Mouse (Mus musculus) kidney, postnatal 14 days (tissue): ENCODE measurements around the gene Fam222b.

Experiments used
- DNase-seq: peaks from one replicate; pipeline ENCODE4 v3.0.0; 2022; ENCODE audit warnings: mixed read lengths

Fam222b gene

GRCm38 (mm10) chr11:78138023-78138422 is 43.6 kb downstream of the Fam222b start:
- no peak for DNase-seq

- DNase-seq, result no peak
These were observed 46.2 kb downstream of the Fam222b start for GRCm38 (mm10) chr11:78140665-78141064.

- no peak for DNase-seq
These were observed 49.1 kb downstream of the Fam222b start for GRCm38 (mm10) chr11:78143520-78143919.

DNA sequence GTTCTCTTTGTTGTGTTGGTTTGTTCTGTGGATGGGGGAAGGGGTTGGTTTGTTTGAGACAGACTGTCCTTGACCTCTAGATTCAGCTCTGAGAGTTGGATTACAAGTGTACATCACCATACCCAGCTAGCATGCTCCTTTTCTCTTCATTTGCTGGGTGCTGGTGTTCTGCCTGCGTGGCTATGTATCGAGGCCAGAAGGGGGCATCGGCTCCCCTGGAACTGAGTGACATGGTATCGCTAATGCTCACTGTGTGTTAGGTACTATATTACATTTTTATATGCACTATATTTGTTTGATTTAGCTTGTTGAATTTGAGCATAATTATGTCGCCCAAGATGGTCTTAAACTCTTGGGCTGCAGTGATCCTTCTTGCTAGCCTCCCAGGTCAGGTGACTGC is 51.7 kb downstream of the Fam222b start:
- no peak for DNase-seq

- DNase-seq, result no peak
These were observed 52.5 kb downstream of the Fam222b start for GRCm38 (mm10) chr11:78146707-78147543.

DNA sequence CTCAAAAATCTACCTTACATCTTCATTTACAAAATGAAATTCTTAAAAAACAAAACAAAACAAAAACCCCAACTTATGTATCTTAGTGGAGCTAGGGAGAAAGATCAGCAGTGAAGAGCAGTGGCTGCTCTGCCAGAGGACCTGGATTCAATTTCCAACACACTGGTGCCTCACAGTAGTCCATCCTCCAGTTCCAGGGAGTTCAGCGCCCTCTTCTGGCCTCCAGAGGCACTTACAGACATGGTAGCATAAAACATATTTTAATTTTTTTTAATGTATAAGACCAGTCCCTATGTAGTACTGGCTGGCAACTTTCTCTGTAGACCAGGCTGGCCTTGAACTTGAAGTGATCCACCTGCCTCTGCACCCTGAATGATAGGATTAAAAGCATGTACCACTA is 56.7 kb downstream of the Fam222b start:
- DNase-seq, result no peak

- DNase-seq, result peak; percentile 72
These were observed 58.1 kb downstream of the Fam222b start for GRCm38 (mm10) chr11:78152299-78153231.

DNA sequence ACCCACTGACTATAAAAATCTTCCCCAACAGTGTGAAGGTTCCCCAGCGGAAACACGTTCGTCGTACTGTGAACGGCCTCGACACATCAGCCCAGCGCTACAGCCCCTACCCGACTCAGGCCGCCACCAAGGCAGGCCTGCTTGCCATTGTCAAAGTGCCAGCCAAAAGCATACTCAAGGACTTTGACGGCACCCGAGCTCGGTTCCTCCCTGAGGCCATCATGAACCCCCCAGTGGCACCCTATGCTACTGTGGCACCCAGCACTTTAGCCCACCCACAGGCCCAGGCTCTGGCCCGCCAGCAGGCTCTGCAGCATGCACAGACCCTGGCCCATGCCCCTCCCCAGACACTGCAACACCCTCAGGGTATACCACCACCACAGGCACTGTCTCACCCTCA is 59.3 kb downstream of the Fam222b start:
- DNase-seq, result no peak

DNA sequence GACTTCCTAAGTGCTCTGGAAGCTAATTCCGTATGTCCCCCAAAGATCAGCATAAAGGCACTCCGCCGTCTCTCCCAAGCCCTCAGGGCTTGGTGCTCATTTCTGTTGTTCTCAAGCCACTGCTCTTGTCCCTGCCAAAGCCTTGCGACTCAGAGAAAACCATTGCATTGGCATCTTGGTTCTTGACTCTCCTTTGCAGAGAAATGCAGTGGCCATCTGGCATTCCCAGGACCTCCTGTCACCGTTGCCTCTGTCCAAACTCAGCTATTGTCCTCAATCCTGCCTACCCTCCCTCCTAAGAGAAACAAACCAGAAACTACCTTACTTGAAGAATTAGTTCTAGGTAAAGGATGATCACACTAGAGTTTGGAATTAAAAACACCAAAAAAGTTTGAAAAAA is 61.2 kb downstream of the Fam222b start:
- no peak for DNase-seq

DNA sequence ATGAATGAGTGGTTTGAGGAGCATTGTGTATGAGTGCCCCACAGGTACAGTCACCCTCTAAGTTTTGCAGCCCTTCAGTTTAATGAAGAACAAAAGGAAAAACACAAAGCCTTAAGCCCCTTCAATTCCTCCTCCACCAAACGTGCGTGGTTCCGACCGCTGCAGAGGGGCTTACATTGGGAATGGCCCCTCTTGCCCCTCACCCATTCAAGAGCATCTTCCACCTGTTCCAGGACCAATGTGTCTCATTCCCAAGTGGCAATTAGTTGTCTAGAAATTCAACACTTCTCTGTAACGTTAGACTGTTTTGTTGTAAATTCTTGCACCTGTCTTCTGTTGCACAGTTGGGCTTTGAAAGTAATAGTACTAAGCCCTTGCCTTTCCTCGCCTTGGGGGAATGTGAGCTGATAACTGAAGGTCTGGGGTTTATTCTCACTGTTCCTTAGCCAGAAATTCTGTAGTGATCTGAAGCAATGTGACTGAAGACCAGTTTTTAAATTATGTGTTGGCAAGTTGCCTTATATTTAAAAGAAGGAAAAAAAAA is 61.8 kb downstream of the Fam222b start:
- DNase-seq, result no peak

DNA sequence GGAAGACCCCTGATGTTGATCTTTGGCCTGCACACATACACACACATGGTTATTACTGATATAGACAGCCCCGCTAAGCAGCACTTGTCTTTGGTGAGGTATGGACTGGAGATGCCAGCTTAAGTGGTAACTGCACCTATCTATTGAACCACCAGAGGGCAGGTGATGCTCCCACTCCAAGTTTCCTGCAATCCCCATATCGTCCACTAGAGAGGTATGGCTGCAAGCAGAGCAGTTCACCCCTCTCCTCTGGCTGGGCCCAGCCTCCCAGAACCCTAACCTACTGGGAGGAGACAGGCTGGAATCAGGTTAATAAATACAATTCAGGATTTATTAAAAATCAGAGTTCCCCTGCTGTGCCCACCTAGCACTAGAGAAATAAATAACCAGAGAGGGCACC is 64.6 kb downstream of the Fam222b start:
- peak; percentile 91 for DNase-seq

DNA sequence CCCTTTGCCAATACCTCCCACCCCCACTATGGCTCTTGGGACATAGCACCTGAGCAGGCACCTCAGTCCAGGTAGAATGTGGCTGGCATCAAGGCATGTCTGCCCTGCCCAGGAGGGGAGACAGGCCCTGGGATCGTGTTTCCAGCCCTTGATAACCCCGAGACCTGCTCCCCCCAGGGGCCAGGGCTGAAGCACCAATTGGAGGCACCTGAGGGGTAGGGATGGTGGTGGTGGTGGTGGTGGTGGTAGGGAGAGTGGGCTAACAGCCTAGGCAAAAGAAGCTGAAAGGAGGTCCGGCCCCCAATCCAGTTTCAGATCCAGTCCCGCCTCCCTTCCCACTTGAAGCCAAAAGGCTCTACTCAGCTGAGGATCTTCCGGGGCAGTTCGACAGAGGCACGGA is 65.1 kb downstream of the Fam222b start:
- DNase-seq, result no peak

DNA sequence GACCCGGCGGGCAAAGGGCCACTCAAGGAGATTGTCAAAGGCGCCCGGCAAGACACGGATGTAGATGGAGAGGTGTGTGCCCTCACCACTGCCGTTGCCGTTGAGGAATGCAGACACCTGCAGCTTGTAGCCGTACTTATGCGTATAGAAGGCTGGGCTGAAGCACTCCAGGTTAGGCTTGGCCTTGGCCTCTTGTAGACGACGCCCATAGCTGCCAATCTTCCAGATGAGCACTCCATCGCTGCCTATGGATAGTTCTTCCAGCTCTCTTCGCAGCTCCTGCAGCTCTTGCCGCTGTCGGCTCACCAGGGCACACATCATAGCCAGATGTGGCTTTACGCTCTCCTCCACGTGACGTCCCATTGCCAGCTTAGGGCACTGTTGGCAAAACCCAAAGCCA is 65.7 kb downstream of the Fam222b start:
- DNase-seq, result no peak

- DNase-seq, result no peak
These were observed 66.2 kb downstream of the Fam222b start for GRCm38 (mm10) chr11:78160675-78161074.

GRCm38 (mm10) chr11:78161169-78161568 is 66.7 kb downstream of the Fam222b start:
- no peak for DNase-seq

DNA sequence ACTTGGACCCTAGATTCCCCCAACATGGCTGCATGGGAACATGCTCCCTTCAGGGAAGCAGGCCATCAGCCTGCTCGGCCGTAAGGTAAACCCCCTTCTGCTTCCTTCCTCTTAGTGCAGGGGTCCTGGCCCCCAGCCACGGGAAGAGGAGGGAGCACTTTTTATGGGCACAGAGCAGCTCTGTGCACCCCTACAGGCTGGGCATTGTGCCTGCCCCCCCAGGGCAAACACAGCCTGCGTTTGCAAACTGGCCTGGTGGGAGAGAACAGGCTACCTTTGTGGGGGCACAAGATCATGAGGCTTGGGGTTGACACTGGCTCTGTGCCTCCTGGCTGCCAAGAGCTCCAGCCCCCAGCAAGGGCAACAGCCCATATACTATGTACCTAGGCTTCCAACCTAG is 67.5 kb downstream of the Fam222b start:
- no peak for DNase-seq

DNA sequence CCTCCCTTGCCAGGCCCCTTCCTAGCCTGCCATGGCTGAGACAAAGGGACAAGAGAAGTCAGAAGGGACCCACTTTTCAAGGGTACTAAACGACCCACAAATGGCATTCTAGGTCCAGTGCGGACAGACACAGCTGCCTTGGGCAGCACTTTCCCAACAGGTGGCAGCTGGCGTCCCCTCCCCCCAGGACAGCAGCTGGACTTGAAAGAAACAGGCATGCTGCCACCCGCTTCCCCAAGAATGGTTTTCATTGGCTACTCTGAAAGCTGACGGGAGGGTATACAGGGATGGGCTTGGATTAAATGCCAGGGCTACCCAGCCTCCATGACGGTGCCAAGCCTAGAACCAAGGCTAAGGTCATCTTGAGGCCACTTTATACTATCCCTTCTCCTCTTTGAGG is 68.0 kb downstream of the Fam222b start:
- DNase-seq, result peak; percentile 50

DNA sequence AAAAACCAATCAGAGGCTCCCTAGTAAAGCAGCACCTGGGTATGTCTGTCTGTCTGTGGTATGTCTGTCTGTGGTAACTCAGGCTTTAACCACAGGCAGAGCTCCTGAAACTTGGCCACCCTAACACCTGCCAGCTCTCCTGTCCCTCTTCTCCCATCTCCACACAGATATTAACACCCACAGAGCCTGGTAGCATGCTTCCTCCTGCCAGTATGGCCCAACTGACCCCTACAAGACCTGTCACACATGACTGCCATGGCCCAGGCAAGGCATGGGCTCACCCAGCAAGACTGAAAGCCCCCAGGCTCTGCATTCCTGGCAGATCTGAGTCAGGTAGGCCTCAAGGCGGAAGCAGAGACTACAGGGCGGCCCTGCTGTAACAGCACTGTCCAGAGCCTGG is 68.6 kb downstream of the Fam222b start:
- no peak for DNase-seq

DNA sequence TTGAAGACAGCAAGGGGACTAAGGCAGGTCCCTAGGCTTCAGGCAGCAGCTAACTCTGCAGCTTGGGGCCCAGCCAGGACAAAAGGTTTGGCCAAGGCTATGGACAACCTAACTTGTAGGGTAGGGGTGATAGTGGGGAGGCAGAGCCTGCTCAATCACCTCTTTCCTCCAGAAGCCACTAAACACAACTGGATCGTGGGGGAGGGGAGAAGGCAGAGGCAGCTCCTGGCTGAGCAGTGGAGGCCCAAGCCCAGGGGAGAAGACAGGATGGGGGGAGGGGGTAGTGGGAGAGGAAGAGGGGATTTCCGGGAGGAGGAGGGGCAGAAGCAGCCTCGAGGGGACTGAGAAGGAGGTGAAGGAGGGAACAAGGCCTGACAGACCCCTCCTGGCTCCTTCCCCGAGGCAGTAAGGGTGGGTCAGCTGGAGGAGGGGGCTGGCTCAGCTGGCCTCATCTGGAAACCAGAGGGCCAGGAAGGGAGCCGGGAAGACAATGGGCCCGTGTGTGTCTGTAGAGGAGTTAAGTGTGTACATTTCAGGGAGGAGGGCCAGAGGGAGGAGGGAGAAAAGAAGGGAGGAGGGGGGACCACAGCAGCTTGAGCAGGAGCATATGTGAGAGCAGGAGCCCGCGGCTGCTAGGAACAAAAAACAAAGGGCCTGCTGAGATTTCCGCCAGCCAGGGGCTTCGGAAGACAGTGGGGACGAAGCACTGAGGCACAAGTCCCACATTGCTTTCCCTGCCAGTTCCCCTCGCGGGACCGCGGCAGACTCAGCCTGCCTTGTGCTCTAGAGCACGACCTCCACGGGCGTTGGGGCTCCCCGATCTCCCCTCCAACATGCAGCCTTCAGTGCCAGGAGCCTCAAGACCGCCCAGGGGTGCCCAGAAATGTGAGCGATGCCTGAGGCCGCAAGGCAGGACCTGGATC is 69.5 kb downstream of the Fam222b start:
- peak; percentile 83 for DNase-seq

- DNase-seq, result peak; percentile 49
These were observed 70.1 kb downstream of the Fam222b start for GRCm38 (mm10) chr11:78164604-78164923.

- peak; percentile 95 for DNase-seq
These were observed 70.7 kb downstream of the Fam222b start, which contains the start of gene Traf4 for GRCm38 (mm10) chr11:78164924-78165760. Traf4 (minus strand) TSS chr11:78165589.

DNA sequence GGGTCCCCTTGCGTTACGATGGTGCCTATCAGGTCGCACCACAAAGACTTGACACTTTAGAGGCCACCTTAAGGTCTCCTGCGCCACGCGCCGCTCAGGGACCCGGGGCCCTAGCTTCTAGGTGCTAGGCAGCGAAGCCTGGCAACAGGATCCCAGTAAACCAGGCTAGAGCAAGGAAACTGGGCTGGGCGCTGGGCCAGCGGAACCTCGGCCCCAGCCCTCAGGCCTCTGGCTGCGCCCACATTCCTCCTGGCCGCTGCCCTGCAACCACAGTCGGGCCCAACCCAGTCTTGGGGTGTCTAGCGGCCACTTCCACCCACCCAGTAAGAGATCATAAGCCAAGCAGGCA is 71.3 kb downstream of the Fam222b start:
- peak; percentile 88 for DNase-seq
